Mouse (Mus musculus): ENCODE results near the gene Nfia. TPM values are rescaled to one million over a fixed set of nuclear protein-coding genes. Genes with fewer than 3 reads are reported as not detected.
A peak's percentile ranks its signal among the peaks of the same experiment; 100 is the strongest.

Gene Nfia
- polyA plus RNA-seq, 1 experiment from 2014 or later, result 19.9 TPM

GRCm38 (mm10) chr4:97962856-97963255, 190.3 kb downstream of the Nfia start:
- H3K27ac ChIP-seq (ENCODE audit: low read length), result no peak overlapping the region
- no peak overlapping the region for H3K4me2 ChIP-seq (replicated peaks; ENCODE audit: low read depth, low read length)
- H3K36me3 ChIP-seq (ENCODE audit: insufficient read depth, low read length), result no peaks in the 10 kb centered on the region
- no peak overlapping the region for H3K4me3 ChIP-seq (ENCODE audit: low read length)
- no peaks in the 10 kb centered on the region for H3K9me3 ChIP-seq (ENCODE audit: low read length)
- no peaks in the 10 kb centered on the region for H3K4me1 ChIP-seq (ENCODE audit: insufficient read depth, low read length)
- ATAC-seq (ENCODE audit: low FRiP score, low TSS enrichment), result no peak
- H3K9ac ChIP-seq (replicated peaks; ENCODE audit: low read length), result no peak overlapping the region
- no peaks in the 10 kb centered on the region for H3K27me3 ChIP-seq (ENCODE audit: insufficient read depth, low read length)
- WGBS, result 86% methylated on average over 7 of the region's 7 CpGs

- Histone ChIP-seq H3K4me2 (replicated peaks; ENCODE audit: low read depth, low read length) (no peak overlapping the region), H3K27me3 (ENCODE audit: insufficient read depth, low read length) (no peaks in the 10 kb centered on the region), H3K36me3 (ENCODE audit: insufficient read depth, low read length) (no peaks in the 10 kb centered on the region), H3K9ac (replicated peaks; ENCODE audit: low read length) (no peak overlapping the region), H3K9me3 (ENCODE audit: low read length) (no peaks in the 10 kb centered on the region), H3K27ac (ENCODE audit: low read length) (no peak overlapping the region), H3K4me1 (ENCODE audit: insufficient read depth, low read length) (no peaks in the 10 kb centered on the region), H3K4me3 (ENCODE audit: low read length) (no peak overlapping the region)
- WGBS, result 37% methylated on average over 1 of the region's 1 CpGs
- ATAC-seq (ENCODE audit: low FRiP score, low TSS enrichment), result no peak
These were observed 191.4 kb downstream of the Nfia start for GRCm38 (mm10) chr4:97963951-97964350.

GRCm38 (mm10) chr4:97968786-97969348, 196.3 kb downstream of the Nfia start:
- no peak for ATAC-seq (ENCODE audit: low FRiP score, low TSS enrichment)
- H3K4me2 ChIP-seq (replicated peaks; ENCODE audit: low read depth, low read length), result no peak overlapping the region
- H3K36me3 ChIP-seq (ENCODE audit: insufficient read depth, low read length), result no peaks in the 10 kb centered on the region
- 79% methylated on average over 7 of the region's 7 CpGs for WGBS
- no peaks in the 10 kb centered on the region for H3K9me3 ChIP-seq (ENCODE audit: low read length)
- no peak overlapping the region for H3K4me3 ChIP-seq (ENCODE audit: low read length)
- H3K27ac ChIP-seq (ENCODE audit: low read length), result no peak overlapping the region
- H3K4me1 ChIP-seq (ENCODE audit: insufficient read depth, low read length), result 0 out of 2 replicates have a peak, but pooled peaks cover 8% of the 10 kb centered on the region
- H3K9ac ChIP-seq (replicated peaks; ENCODE audit: low read length), result no peak overlapping the region
- H3K27me3 ChIP-seq (ENCODE audit: insufficient read depth, low read length), result no peaks in the 10 kb centered on the region

GRCm38 (mm10) chr4:97973064-97973463, 200.5 kb downstream of the Nfia start:
- Histone ChIP-seq H3K4me2 (replicated peaks; ENCODE audit: low read depth, low read length) (no peak overlapping the region), H3K9me3 (ENCODE audit: low read length) (no peaks in the 10 kb centered on the region), H3K9ac (replicated peaks; ENCODE audit: low read length) (no peak overlapping the region), H3K27me3 (ENCODE audit: insufficient read depth, low read length) (no peaks in the 10 kb centered on the region), H3K4me3 (ENCODE audit: low read length) (no peak overlapping the region), H3K4me1 (ENCODE audit: insufficient read depth, low read length) (peaks cover 22% of the 10 kb centered on the region), H3K36me3 (ENCODE audit: insufficient read depth, low read length) (no peaks in the 10 kb centered on the region), H3K27ac (ENCODE audit: low read length) (no peak overlapping the region)
- 0 out of 2 replicates have a peak, but pooled peaks have one; percentile 59 for ATAC-seq (ENCODE audit: low FRiP score, low TSS enrichment)
- WGBS, result 68% methylated on average over 2 of the region's 2 CpGs

GRCm38 (mm10) chr4:97974037-97974436, 201.5 kb downstream of the Nfia start:
- 75% methylated on average over 6 of the region's 6 CpGs for WGBS
- Histone ChIP-seq H3K36me3 (ENCODE audit: insufficient read depth, low read length) (no peaks in the 10 kb centered on the region), H3K27ac (ENCODE audit: low read length) (no peak overlapping the region), H3K9ac (replicated peaks; ENCODE audit: low read length) (no peak overlapping the region), H3K4me3 (ENCODE audit: low read length) (no peak overlapping the region), H3K4me2 (replicated peaks; ENCODE audit: low read depth, low read length) (no peak overlapping the region), H3K27me3 (ENCODE audit: insufficient read depth, low read length) (no peaks in the 10 kb centered on the region), H3K9me3 (ENCODE audit: low read length) (no peaks in the 10 kb centered on the region), H3K4me1 (ENCODE audit: insufficient read depth, low read length) (peaks cover 22% of the 10 kb centered on the region)
- ATAC-seq (ENCODE audit: low FRiP score, low TSS enrichment), result no peak

- H3K36me3 ChIP-seq (ENCODE audit: insufficient read depth, low read length), result no peaks in the 10 kb centered on the region
- H3K27ac ChIP-seq (ENCODE audit: low read length), result no peak overlapping the region
- 36% methylated on average over 5 of the region's 5 CpGs for WGBS
- no peak overlapping the region for H3K4me3 ChIP-seq (ENCODE audit: low read length)
- H3K9ac ChIP-seq (replicated peaks; ENCODE audit: low read length), result no peak overlapping the region
- ATAC-seq (ENCODE audit: low FRiP score, low TSS enrichment), result no peak
- no peak overlapping the region for H3K4me2 ChIP-seq (replicated peaks; ENCODE audit: low read depth, low read length)
- no peaks in the 10 kb centered on the region for H3K9me3 ChIP-seq (ENCODE audit: low read length)
- peaks cover 26% of the 10 kb centered on the region for H3K4me1 ChIP-seq (ENCODE audit: insufficient read depth, low read length)
- H3K27me3 ChIP-seq (ENCODE audit: insufficient read depth, low read length), result no peaks in the 10 kb centered on the region
These were observed 204.4 kb downstream of the Nfia start for GRCm38 (mm10) chr4:97976891-97977290.

GRCm38 (mm10) chr4:97984361-97984760, 211.8 kb downstream of the Nfia start:
- Histone ChIP-seq H3K4me3 (ENCODE audit: low read length) (no peak overlapping the region), H3K4me2 (replicated peaks; ENCODE audit: low read depth, low read length) (no peak overlapping the region), H3K27me3 (ENCODE audit: insufficient read depth, low read length) (no peaks in the 10 kb centered on the region), H3K9me3 (ENCODE audit: low read length) (no peaks in the 10 kb centered on the region), H3K36me3 (ENCODE audit: insufficient read depth, low read length) (no peaks in the 10 kb centered on the region), H3K27ac (ENCODE audit: low read length) (no peak overlapping the region), H3K4me1 (ENCODE audit: insufficient read depth, low read length) (peaks cover 11% of the 10 kb centered on the region), H3K9ac (replicated peaks; ENCODE audit: low read length) (no peak overlapping the region)
- no peak for ATAC-seq (ENCODE audit: low FRiP score, low TSS enrichment)
- 82% methylated on average over 2 of the region's 2 CpGs for WGBS

GRCm38 (mm10) chr4:97986056-97986734, 213.7 kb downstream of the Nfia start:
- ATAC-seq (ENCODE audit: low FRiP score, low TSS enrichment), result no peak
- 88% methylated on average over 1 of the region's 1 CpGs for WGBS

GRCm38 (mm10) chr4:97986735-97987075, 214.2 kb downstream of the Nfia start:
- 75% methylated on average over 4 of the region's 4 CpGs for WGBS
- no peaks in the 10 kb centered on the region for H3K9me3 ChIP-seq (ENCODE audit: low read length)

More at GRCm38 (mm10) chr4:97986056-97986734, 213.7 kb downstream of the Nfia start:
- Histone ChIP-seq H3K4me2 (replicated peaks; ENCODE audit: low read depth, low read length) (no peak overlapping the region), H3K4me3 (ENCODE audit: low read length) (no peak overlapping the region), H3K27me3 (ENCODE audit: insufficient read depth, low read length) (no peaks in the 10 kb centered on the region), H3K4me1 (ENCODE audit: insufficient read depth, low read length) (peaks cover 19% of the 10 kb centered on the region), H3K9ac (replicated peaks; ENCODE audit: low read length) (no peak overlapping the region), H3K36me3 (ENCODE audit: insufficient read depth, low read length) (no peaks in the 10 kb centered on the region), H3K27ac (ENCODE audit: low read length) (no peak overlapping the region), H3K9me3 (ENCODE audit: low read length) (no peaks in the 10 kb centered on the region)

GRCm38 (mm10) chr4:97988703-97989102, 216.2 kb downstream of the Nfia start:
- Histone ChIP-seq H3K4me1 (ENCODE audit: insufficient read depth, low read length) (peaks cover 27% of the 10 kb centered on the region), H3K4me2 (replicated peaks; ENCODE audit: low read depth, low read length) (no peak overlapping the region), H3K27ac (ENCODE audit: low read length) (no peak overlapping the region), H3K9ac (replicated peaks; ENCODE audit: low read length) (no peak overlapping the region), H3K4me3 (ENCODE audit: low read length) (no peak overlapping the region), H3K36me3 (ENCODE audit: insufficient read depth, low read length) (no peaks in the 10 kb centered on the region), H3K27me3 (ENCODE audit: insufficient read depth, low read length) (no peaks in the 10 kb centered on the region), H3K9me3 (ENCODE audit: low read length) (no peaks in the 10 kb centered on the region)
- ATAC-seq (ENCODE audit: low FRiP score, low TSS enrichment), result 0 out of 2 replicates have a peak, but pooled peaks have one; percentile 23
- 43% methylated on average over 5 of the region's 5 CpGs for WGBS

More at GRCm38 (mm10) chr4:97986735-97987075, 214.2 kb downstream of the Nfia start:
- Histone ChIP-seq H3K27me3 (ENCODE audit: insufficient read depth, low read length) (no peaks in the 10 kb centered on the region), H3K4me1 (ENCODE audit: insufficient read depth, low read length) (peaks cover 20% of the 10 kb centered on the region), H3K27ac (ENCODE audit: low read length) (no peak overlapping the region), H3K9ac (replicated peaks; ENCODE audit: low read length) (no peak overlapping the region), H3K4me3 (ENCODE audit: low read length) (no peak overlapping the region), H3K36me3 (ENCODE audit: insufficient read depth, low read length) (no peaks in the 10 kb centered on the region), H3K4me2 (replicated peaks; ENCODE audit: low read depth, low read length) (no peak overlapping the region)
- no peak for ATAC-seq (ENCODE audit: low FRiP score, low TSS enrichment)

Data from kidney, embryonic 16.5 days (tissue).